Mouse (Mus musculus) effector memory CD4-positive, alpha-beta T cell, adult 7 months (primary cell): ENCODE results near the gene Muc5b. TPM values are rescaled to one million over a fixed set of nuclear protein-coding genes. Genes with fewer than 3 reads are reported as not detected.

ENCODE experiments used
- polyA plus RNA-seq: library from polyadenylated mRNA; unstranded; fragments of 100-300 nt; shearing (Covaris generic); gene quantifications from one replicate; pipeline ENCODE4 v1.2.1, GENCODE M21; 2017

Gene Muc5b
- polyA plus RNA-seq: not detected

GRCm38 (mm10) chr7:141838779-141839178, at the start of gene Muc5b:
Gene Muc5b (plus strand): TSS chr7:141839070.

GRCm38 (mm10) chr7:141918407-141918806, 79.5 kb downstream of the Muc5b start, which contains the start of gene Tollip:
Gene Tollip (minus strand): TSS chr7:141918507.

Other genes with a start within 250 kb of the Muc5b start
- 0.07 TPM for gene Muc6, start 183.8 kb upstream of the Muc5b start, polyA plus RNA-seq
- 1.7 TPM for gene Muc2, start 148.7 kb upstream of the Muc5b start, polyA plus RNA-seq
- not detected for gene Muc5ac, start 50.1 kb upstream of the Muc5b start, polyA plus RNA-seq
- gene Tollip, start 79.4 kb downstream of the Muc5b start, polyA plus RNA-seq: 79.1 TPM
- gene Brsk2, start 110.7 kb downstream of the Muc5b start, polyA plus RNA-seq: 0.39 TPM
- gene Mob2, start 222.0 kb downstream of the Muc5b start, polyA plus RNA-seq: 132 TPM